Mouse (Mus musculus): Measurements from ENCODE around the gene Itga9.
A peak's percentile ranks its signal among the peaks of the same experiment; 100 is the strongest.

The Itga9 gene

GRCm38 (mm10) chr9:118926111-118926650 lies 319.7 kb downstream of the Itga9 start, which contains the start of gene Ctdspl:
Gene Ctdspl, plus strand, starts transcription at chr9:118926453.
- DNase-seq = peak; percentile 63 to 79

- DNase-seq = peak; percentile 55 to 68
Measured at GRCm38 (mm10) chr9:118926688-118927321, 320.3 kb downstream of the Itga9 start.

GRCm38 (mm10) chr9:118927501-118927900 lies 321.0 kb downstream of the Itga9 start:
- peak; percentile 62 to 75 for DNase-seq

GRCm38 (mm10) chr9:118928007-118928406 lies 321.5 kb downstream of the Itga9 start:
- DNase-seq = no peak

GRCm38 (mm10) chr9:118928656-118929055 lies 322.2 kb downstream of the Itga9 start:
- peak in 1 of 2 experiments; percentile 58 for DNase-seq

GRCm38 (mm10) chr9:118930611-118931010 lies 324.1 kb downstream of the Itga9 start:
- peak in 1 of 2 experiments; percentile 14 for DNase-seq

GRCm38 (mm10) chr9:118933800-118934199 lies 327.3 kb downstream of the Itga9 start:
- DNase-seq = peak in 1 of 2 experiments; percentile 21

GRCm38 (mm10) chr9:118934319-118934718 lies 327.8 kb downstream of the Itga9 start:
- DNase-seq = peak in 1 of 2 experiments; percentile 12

GRCm38 (mm10) chr9:118935098-118935497 lies 328.6 kb downstream of the Itga9 start:
- DNase-seq = no peak

- no peak for DNase-seq
Measured at GRCm38 (mm10) chr9:118936071-118936470, 329.6 kb downstream of the Itga9 start.

GRCm38 (mm10) chr9:118937515-118937914 lies 331.0 kb downstream of the Itga9 start:
- peak in 1 of 2 experiments; percentile 21 for DNase-seq

GRCm38 (mm10) chr9:118939410-118939809 lies 332.9 kb downstream of the Itga9 start:
- DNase-seq = peak in 1 of 2 experiments; percentile 51

- peak in 1 of 2 experiments; percentile 18 for DNase-seq
Measured at GRCm38 (mm10) chr9:118939831-118940230, 333.3 kb downstream of the Itga9 start.

- no peak for DNase-seq
Measured at GRCm38 (mm10) chr9:118940591-118941207, 334.2 kb downstream of the Itga9 start.

- no peak for DNase-seq
Measured at GRCm38 (mm10) chr9:118942030-118942429, 335.5 kb downstream of the Itga9 start.

GRCm38 (mm10) chr9:118943941-118944340 lies 337.5 kb downstream of the Itga9 start:
- DNase-seq = no peak

GRCm38 (mm10) chr9:118944388-118944787 lies 337.9 kb downstream of the Itga9 start:
- DNase-seq = no peak

- no peak for DNase-seq
Measured at GRCm38 (mm10) chr9:118948486-118948885, 342.0 kb downstream of the Itga9 start.

GRCm38 (mm10) chr9:118949124-118949523 lies 342.6 kb downstream of the Itga9 start:
- DNase-seq = no peak

GRCm38 (mm10) chr9:118949654-118950053 lies 343.2 kb downstream of the Itga9 start:
- no peak for DNase-seq

GRCm38 (mm10) chr9:118950061-118950460 lies 343.6 kb downstream of the Itga9 start:
- no peak for DNase-seq

All from lung, postnatal 4 days (tissue).